Mouse (Mus musculus): Measurements from ENCODE around the gene Atp13a2.

Gene Atp13a2

GRCm38 (mm10) chr4:140962207-140962909 is 24.3 kb upstream of the Atp13a2 start:
- DNase-seq (ENCODE audit: low spot score): no peak

- no peak for DNase-seq (ENCODE audit: low spot score)
Measured at GRCm38 (mm10) chr4:140962950-140963349, 23.7 kb upstream of the Atp13a2 start.

- no peak for DNase-seq (ENCODE audit: low spot score)
Measured at GRCm38 (mm10) chr4:140963941-140964597, 22.6 kb upstream of the Atp13a2 start.

- DNase-seq (ENCODE audit: low spot score): no peak
Measured at GRCm38 (mm10) chr4:140964620-140965019, 22.1 kb upstream of the Atp13a2 start.

GRCm38 (mm10) chr4:140967386-140968159 is 19.1 kb upstream of the Atp13a2 start:
- DNase-seq (ENCODE audit: low spot score): no peak

GRCm38 (mm10) chr4:140971691-140972090 is 15.0 kb upstream of the Atp13a2 start:
- no peak for DNase-seq (ENCODE audit: low spot score)

- DNase-seq (ENCODE audit: low spot score): no peak
Measured at GRCm38 (mm10) chr4:140974408-140974807, 12.3 kb upstream of the Atp13a2 start.

GRCm38 (mm10) chr4:140975356-140975755 is 11.3 kb upstream of the Atp13a2 start:
- no peak for DNase-seq (ENCODE audit: low spot score)

GRCm38 (mm10) chr4:140977278-140977677 is 9.4 kb upstream of the Atp13a2 start:
- DNase-seq (ENCODE audit: low spot score): no peak

- no peak for DNase-seq (ENCODE audit: low spot score)
Measured at GRCm38 (mm10) chr4:140977886-140978692, 8.6 kb upstream of the Atp13a2 start.

GRCm38 (mm10) chr4:140981605-140982004 is 5.1 kb upstream of the Atp13a2 start:
- no peak for DNase-seq (ENCODE audit: low spot score)

GRCm38 (mm10) chr4:140982808-140983207 is 3.9 kb upstream of the Atp13a2 start:
- no peak for DNase-seq (ENCODE audit: low spot score)

GRCm38 (mm10) chr4:140983442-140983841 is 3.2 kb upstream of the Atp13a2 start:
- DNase-seq (ENCODE audit: low spot score): no peak

- no peak for DNase-seq (ENCODE audit: low spot score)
Measured at GRCm38 (mm10) chr4:140984544-140984943, 2.1 kb upstream of the Atp13a2 start.

GRCm38 (mm10) chr4:140986024-140986710 is 506 bp upstream of the Atp13a2 start:
- no peak for DNase-seq (ENCODE audit: low spot score)

GRCm38 (mm10) chr4:140987476-140987875 is 803 bp downstream of the Atp13a2 start:
- no peak for DNase-seq (ENCODE audit: low spot score)

GRCm38 (mm10) chr4:140988706-140989290 is 2.1 kb downstream of the Atp13a2 start:
- DNase-seq (ENCODE audit: low spot score): no peak

- DNase-seq (ENCODE audit: low spot score): no peak
Measured at GRCm38 (mm10) chr4:140989447-140989846, 2.8 kb downstream of the Atp13a2 start.

GRCm38 (mm10) chr4:140992215-140992614 is 5.5 kb downstream of the Atp13a2 start:
- no peak for DNase-seq (ENCODE audit: low spot score)

GRCm38 (mm10) chr4:140993846-140994245 is 7.2 kb downstream of the Atp13a2 start:
- DNase-seq (ENCODE audit: low spot score): no peak

GRCm38 (mm10) chr4:140995811-140996210 is 9.1 kb downstream of the Atp13a2 start:
- no peak for DNase-seq (ENCODE audit: low spot score)

All from urinary bladder, postnatal 10 days (tissue).